Mouse (Mus musculus): ENCODE measurements around the gene BC030500. TPM values are rescaled to one million over a fixed set of nuclear protein-coding genes. Genes with fewer than 3 reads are reported as not detected.
A peak's percentile ranks its signal among the peaks of the same experiment; 100 is the strongest.

BC030500 gene
- polyA plus RNA-seq, 1 experiment = 14.4 TPM

DNA sequence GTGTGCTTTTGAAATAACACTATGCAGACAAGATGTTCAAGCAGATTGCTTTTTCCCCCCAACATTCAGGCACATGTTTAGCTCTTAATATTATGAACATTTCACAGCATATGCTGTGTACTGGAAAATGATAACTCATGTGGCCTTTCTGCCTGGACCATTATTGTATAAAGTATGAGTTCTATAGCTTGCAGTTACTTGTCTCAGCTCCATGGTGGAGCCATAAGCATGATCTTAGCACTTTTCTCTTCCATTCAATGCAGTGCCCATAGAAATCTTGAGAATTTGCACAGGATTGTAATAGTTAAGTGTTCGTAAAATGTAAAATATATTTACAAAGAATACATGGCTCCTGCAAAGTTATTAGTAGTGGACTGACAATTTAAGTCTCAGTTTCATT is 19.5 kb downstream of the BC030500 start:
- H3K27ac ChIP-seq (ENCODE audit: insufficient read depth, low read length) = no peak overlapping the region
- no peak overlapping the region for H3K4me3 ChIP-seq (ENCODE audit: insufficient read depth, low read length)
- no peaks in the 10 kb centered on the region for H3K4me1 ChIP-seq (ENCODE audit: control insufficient read depth, insufficient read depth, low read length)
- TF ChIP-seq CTCF (IDR thresholded peaks at IDR 0.05; ENCODE audit: extremely low read depth, insufficient read depth, low read length) (0 out of 2 replicates have a peak, but pooled peaks have one; percentile 10), POLR2A (IDR thresholded peaks at IDR 0.05; ENCODE audit: extremely low read depth, insufficient read depth, low read length) (no peak)

GRCm38 (mm10) chr8:58943773-58944172 is 32.2 kb downstream of the BC030500 start:
- H3K4me3 ChIP-seq (ENCODE audit: insufficient read depth, low read length) = no peak overlapping the region
- H3K27ac ChIP-seq (ENCODE audit: insufficient read depth, low read length) = no peak overlapping the region
- TF ChIP-seq POLR2A (IDR thresholded peaks at IDR 0.05; ENCODE audit: extremely low read depth, insufficient read depth, low read length) (no peak), CTCF (IDR thresholded peaks at IDR 0.05; ENCODE audit: extremely low read depth, insufficient read depth, low read length) (no peak)
- H3K4me1 ChIP-seq (ENCODE audit: control insufficient read depth, insufficient read depth, low read length) = no peaks in the 10 kb centered on the region

- TF ChIP-seq POLR2A (IDR thresholded peaks at IDR 0.05; ENCODE audit: extremely low read depth, insufficient read depth, low read length) = no peak
- TF ChIP-seq CTCF (IDR thresholded peaks at IDR 0.05; ENCODE audit: extremely low read depth, insufficient read depth, low read length) = no peak
- Histone ChIP-seq H3K4me3 (ENCODE audit: insufficient read depth, low read length) (no peak overlapping the region), H3K4me1 (ENCODE audit: control insufficient read depth, insufficient read depth, low read length) (no peaks in the 10 kb centered on the region), H3K27ac (ENCODE audit: insufficient read depth, low read length) (no peak overlapping the region)
Observed at GRCm38 (mm10) chr8:58957195-58957739, 45.7 kb downstream of the BC030500 start.

Other genes starting within 250 kb of the BC030500 start
- gene Galntl6, start 885 bp downstream of the BC030500 start, polyA plus RNA-seq (2012; rRNA removed) = 11.8 and 12.2 TPM in 2 replicates

All from cortical plate, adult 2 months (tissue).